Mouse (Mus musculus) WW6 (cell line): ENCODE measurements at regions not wholly inside any gene's neighbourhood (a gene's known extent, or its start where the extent isn't known, plus 50 kb on each side); places are given as distances from the start of the nearest gene placed in this dataset.

ENCODE experiments used
- DNase-seq: peaks from one replicate; pipeline ENCODE4 v3.0.0-alpha.2; 2013; ENCODE audit warnings: low read depth, low spot score

GRCm38 (mm10) chr11:24340677-24341076 is 262.8 kb downstream of the Bcl11a start:
- DNase-seq = no peak

DNA sequence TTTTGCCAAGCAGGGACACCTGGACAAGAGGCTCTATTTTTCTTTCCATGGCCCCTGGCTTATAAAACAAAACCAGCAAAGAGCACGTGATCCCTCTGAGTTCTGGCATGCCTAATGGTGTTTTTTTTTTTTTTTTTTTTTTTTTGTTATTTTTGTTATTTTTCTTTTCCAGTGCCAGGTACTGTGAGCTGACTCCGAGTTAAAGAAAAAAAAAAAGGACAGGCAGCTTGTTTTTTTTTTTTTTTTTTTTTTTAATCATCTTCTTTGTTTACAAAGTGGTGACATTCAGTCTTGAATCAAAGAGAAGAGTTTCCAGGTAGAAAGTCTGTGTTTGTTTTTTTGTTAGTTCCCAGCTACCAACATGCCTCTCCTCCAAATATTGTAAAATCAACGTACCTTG is 263.8 kb downstream of the Bcl11a start:
- DNase-seq = no peak

- no peak for DNase-seq
Measured at GRCm38 (mm10) chr11:24342176-24342575, 264.3 kb downstream of the Bcl11a start.

DNA sequence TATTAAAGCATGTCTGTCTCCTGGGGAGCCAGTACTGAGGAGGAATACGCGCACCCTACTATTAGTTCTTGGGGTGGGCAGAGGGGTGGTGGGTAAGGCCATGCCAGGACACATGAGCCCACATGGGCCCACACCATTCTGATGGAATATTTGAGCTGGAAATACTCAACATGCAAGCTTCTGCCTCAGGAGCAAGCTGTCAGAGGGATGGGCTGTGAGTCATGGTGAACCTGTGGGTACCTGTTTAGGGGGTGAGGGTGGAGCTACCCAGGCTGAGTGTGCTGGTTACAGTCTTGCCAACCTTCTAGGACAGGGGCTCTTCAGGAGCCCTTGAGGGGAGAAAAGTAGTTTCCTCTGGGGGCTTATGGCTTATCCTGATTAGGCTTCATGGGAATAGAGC is 264.9 kb downstream of the Bcl11a start:
- no peak for DNase-seq

DNA sequence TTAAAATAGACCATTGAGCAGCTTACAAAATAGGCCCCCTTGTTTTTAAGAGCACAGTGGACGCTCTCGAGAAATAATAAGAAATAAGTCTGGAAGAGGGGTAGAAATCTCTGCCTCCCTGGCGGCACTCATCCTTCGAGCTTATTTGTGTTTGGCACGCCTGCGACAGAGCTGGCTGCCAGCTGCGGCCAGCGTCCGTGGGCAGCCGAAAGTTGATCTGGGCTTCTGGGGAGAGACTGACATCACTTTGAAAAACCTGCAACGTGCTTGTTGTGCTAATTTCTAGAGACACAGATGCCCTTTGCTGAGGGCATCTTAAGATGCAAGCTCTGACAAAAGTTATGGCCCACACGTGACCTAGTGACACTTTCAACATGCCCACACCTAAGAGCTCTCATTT is 269.4 kb downstream of the Bcl11a start:
- DNase-seq = no peak

DNA sequence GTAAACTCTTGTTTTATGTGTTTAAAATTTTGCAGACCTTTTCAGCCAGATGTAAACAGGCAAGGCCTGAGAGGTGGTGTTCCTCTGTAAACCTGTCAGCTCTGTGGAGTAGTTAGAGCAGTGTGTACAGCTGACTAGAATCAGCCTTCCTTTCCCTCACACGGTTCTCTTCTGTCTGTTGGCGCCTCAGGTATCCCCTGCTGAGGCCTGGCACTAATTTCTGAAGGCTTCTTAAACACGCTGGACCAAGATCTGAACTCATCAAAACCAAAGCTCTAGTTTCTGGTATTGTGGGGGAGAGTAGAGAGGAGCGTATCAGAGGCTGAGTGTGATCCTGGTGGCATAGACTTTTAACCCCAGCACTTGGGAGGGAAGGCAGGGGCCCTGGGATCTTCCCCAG is 270.9 kb downstream of the Bcl11a start:
- DNase-seq = no peak

DNA sequence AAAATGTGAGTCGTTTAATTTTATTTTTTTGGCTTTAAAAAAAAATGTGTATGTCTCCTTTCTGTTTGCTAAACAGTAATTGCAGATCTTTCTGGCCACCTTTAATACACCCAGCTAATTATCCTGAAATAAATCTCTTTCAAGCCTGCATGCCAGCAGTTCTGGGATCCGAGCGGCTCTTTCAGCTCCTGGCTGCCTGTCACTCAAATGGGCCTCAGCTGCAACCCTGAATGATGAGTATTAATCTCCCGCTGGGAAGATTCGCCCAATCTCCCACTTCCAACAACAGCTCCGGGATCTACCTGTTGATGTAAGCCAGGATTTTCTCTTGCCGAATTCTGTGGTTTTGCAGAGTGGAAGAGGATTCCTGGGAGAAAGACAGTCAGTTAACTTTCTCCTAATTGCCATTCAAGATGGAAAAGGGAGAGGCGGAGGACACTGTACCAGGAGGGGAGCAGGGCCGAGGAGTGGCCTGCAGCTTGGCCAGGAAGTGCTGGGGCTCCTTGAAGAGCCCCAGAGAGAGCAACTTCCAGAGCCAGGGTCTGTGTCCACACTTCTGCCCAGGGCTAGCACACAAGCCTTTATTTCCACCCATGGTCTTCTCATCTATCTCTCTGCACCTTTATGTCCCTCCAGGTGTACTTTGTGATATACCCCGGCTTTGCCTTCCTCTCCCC is 272.2 kb downstream of the Bcl11a start:
- no peak for DNase-seq

DNA sequence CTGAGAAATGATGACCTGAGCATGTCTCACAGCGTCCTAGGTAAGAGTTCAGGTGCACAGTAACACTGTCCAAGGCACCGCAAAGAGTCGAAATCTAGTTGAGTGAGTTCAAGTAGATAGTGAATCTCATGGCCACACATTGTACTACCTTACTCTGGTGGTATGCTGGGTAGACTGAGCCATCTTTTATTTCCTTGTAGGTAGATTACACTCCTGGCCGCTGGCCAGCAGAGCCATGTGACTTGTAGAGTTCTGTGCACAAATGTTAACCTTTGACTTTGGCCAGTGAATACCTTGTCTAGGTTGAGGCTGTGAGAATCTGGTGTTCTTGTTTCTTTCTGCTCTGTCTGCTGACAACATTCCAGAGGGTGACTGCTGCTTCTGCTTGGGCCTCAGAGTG is 273.0 kb downstream of the Bcl11a start:
- no peak for DNase-seq

GRCm38 (mm10) chr11:24352071-24352470 is 274.2 kb downstream of the Bcl11a start:
- DNase-seq = no peak

DNA sequence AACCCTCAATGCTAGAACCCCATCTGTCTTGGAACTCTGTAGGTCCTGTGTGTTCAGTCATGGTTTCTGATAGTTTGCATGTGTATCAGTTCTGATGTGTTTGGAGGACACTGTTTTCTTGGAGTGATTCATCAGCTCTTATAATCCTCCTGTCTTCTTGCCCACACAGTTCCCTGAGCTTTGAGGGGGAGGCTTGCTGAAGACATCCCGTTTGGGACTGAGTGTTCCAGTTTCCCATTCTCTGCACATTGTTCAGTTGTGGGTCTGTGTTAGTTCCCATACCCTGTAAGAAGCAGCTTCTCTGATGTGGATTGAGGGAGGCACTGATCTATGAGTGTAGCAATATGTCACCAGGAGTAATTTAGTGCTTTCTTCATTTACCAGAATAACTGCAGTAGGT is 275.2 kb downstream of the Bcl11a start:
- DNase-seq = no peak

DNA sequence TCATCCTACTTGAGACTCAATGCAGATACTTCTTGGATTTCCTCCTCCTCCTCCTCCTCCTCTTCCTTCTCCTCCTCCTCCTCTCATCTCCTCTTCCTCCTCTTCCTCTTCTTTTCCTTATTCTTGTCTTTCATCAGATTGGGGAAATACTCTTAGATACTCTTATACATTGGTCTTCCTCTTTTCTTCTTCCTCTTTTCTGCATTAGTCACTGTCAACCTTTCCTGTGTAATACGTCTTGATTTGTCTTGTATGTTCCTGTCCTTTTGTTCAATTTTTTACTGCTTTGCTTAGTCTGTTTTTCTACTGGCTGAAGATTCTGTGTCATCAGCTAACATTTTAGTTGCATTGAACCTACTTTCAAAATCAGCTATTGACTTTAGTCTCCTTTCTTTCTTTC is 279.5 kb downstream of the Bcl11a start:
- DNase-seq = no peak

DNA sequence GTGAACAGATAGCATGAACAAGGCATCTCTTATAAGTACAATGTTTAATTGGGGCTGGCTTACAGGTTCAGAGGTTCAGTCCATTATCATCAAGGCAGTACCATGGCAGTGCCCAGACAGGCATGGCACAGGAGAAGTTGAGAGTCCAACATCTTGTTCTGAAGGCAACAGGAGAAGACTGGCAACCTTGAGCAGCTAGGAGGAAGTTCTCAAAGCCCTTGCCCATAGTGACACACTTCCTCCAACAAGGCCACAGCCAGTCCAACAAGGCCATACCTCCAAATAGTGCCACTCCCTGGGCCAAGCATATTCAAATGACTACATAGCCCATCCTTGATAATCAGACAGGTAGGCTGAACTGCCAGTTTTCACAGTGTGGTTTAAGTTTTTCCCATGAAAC is 281.2 kb downstream of the Bcl11a start:
- no peak for DNase-seq

DNA sequence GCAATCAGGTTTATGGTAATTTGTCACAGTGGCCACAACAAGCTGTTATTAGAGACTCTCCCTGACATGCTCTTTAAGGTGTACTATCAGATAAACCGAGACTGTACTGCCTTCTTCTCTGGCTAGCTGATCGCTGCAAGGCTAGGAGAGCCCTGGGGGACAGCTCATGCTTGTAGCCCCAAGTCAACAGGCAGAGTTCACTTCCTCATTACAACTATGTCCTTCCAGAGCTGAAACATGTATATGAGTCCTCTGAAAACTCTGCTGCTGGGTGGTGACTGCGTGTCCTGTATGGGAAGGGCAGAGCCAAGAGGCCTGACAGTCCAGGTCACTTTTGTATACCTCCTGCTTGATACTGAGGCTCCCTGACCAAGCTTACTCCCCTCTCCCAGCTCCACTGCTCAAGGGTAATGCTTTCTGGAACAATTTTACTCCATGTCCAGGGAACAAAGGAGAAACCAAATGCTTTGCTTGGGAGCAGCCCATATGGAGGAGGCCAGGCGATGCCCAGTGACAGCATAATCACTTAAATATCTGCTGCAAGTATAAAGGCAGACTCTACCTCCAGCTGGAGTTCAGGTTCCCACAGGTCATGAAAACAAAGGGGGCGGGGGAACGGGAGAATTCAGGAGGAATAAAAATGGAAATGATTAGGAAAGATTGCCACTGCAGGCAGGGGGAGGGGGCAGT is 284.3 kb downstream of the Bcl11a start:
- DNase-seq = no peak

DNA sequence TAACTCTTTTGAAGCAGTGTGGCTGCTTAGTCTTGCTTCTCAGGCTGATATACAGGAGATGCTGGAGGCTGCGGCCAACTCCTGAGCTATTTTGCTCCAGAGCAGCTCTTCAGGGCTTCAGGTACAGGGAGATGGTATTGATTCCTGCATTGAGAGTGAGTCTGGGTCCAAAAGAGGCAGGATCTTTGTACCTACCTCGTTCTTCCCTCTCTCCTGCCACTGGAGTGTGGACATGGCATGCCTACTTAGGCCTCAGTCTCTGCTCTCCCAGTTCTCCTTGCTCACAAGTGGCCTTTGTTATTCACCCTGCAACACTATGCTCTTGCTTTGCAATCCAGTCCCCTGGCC is 284.8 kb downstream of the Bcl11a start:
- DNase-seq = no peak

DNA sequence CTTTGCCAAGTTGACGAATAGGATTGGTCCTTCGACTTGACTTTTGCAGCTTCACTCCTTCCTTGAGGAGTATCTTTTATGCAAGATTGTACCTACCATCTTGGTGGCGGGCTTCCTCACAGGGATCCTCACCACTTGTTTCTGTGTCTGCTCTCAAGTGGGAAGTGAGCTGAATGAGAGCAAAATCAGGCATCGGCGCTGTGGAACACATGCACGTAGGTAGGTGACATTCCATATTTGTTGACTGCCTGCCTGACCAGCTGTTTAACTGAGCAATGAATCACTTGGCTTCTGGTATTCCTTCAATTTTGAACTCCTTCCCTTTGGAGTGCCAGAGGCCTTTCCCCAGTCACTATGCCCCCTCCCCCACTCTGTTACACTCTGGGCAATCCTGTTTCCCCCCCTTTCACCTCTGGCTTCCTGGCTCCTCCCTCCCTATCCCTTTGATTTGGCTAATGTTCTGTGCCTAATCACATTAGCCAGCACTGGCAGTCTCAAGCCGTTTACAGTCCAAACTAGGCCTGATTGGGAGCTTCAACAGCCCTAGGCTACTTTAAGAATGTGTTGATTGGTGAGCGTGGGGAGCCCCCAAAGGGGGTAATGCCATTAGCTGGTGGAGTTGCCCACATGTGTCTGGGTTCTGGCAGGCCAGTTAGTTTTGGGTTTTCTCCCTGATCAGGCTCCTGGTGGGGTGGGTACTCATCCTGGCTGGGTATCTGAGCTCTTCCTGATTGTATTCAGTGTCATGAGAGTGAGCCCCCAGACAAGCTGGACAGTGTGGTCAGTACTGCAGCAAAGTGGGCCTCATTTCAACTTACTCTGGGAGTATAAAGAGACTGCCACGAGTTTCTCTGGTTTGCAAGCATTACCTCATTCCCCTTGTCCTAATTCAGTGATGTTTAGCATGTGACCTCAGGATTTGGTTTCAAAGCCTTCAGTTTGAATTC is 285.8 kb downstream of the Bcl11a start:
- DNase-seq = no peak

DNA sequence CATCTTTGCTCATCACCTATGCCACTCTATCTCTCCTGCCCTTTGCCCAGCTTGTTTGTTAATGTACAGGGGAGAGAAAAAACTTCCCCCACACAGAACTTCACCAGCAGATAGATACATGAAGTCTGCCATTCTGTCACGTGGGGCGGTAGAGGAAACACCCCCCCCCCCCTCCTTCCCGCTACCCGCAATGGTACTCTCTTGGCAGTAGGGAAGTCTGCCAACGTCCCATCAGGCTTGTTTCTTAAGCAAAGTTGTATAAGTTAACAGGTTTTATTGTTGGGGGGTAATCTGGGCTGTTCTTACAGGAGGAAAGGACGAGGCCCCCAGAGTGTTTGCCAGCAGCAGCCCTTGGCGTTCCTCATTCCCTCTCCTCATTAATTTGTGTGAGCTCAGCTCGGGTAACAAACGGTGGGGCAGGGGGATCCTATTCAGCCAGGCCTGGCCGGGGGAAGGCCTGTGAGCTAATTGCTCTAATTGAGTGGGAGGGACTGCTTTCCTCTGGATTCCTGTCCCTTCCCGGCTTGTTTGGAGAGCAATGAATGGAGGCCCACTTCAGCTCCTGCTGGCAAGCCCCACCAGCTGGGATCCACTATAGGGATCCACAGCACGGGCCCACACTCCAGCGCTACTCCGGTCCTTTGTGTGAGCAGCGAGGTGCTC is 292.5 kb downstream of the Bcl11a start:
- DNase-seq = no peak

GRCm38 (mm10) chr11:24370861-24371686 is 293.2 kb downstream of the Bcl11a start:
- no peak for DNase-seq

GRCm38 (mm10) chr11:24371687-24371950 is 293.8 kb downstream of the Bcl11a start:
- no peak for DNase-seq

- no peak for DNase-seq
Measured at GRCm38 (mm10) chr11:24371963-24372362, 294.1 kb downstream of the Bcl11a start.

DNA sequence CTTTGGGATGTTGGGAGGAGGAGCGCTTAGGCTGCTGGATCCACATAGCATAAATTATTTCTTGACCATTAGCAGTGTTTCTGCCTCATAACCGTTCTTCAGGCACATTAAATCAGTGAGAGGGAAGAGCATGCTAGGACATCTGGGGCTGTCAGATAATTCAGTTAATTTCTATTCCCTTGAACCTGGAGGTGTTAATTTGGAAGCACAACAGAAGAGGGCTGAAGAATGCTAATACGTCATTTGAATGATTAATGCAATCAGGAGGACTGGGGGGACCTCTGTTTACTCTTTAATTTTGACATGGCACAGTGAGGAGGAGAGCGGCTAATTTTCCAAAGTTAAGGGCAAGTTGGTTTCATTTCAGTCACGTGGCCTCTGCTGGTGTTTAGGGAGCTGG is 294.8 kb downstream of the Bcl11a start:
- DNase-seq = no peak

DNA sequence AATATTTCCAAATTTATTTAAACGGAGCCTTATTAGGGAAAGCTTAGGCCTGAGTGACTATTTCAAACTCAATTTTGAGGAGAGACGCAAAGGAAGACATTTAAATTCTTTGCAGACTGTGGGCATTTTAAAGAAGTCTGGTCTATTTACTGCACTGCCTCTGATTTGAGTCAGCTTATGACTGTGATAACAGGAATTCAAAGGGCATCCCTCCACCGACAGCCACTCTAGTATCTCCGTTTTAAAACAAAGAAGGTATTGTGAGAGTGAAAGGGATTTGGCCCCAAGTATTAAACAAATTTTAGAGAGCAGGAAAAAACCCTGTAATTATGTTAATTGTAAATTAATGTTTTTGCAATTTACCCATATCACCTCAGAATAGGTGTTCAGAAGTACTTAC is 295.4 kb downstream of the Bcl11a start:
- no peak for DNase-seq
